21 mouse cellular contexts compared by ENCODE assay signal in the genomic region with DNA sequence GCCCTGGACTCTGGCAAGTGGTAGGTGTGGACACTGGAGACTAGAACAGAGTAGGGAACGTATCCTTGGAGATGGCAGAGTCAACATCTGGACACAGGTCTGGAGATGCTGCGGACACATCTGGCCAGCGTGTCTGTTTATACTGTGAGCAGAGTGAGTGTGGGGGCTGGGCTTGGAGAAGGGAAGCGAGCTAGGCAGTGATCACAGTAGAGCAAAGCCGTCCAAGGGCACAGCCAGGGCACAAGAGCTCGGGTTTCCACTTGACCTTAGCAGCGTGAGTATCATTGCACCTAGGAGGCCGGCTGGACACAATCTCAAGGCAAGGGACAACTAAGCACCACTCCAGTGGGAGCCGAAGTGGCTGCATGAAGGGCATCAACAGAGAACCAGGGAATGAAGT. TPM values are rescaled to one million over a fixed set of nuclear protein-coding genes. Genes with fewer than 3 reads are reported as not detected.
DNase-seq lines count a peak whose midpoint lies in the region; ATAC-seq and TF ChIP-seq lines count a peak whose summit lies in the region.
"Had no signal": no experiment of that assay in that cellular context is flagged by ENCODE, and none has a peak within 500 bp of the region (broad histone marks: within the 10 kb centered on the region; RNA-seq: fewer than 3 reads in every experiment).

No protein-coding gene starts in this region.

- no peak for TF ChIP-seq CTCF in lung, embryonic 14.5 days (IDR thresholded peaks at IDR 0.05; ENCODE audit: low read depth)

- no peak overlapping the region for H3ac ChIP-seq in myocyte (ENCODE audit: control insufficient read depth, insufficient read length)

- H3K36me3 ChIP-seq in intestine, embryonic 15.5 days, result no peaks in the 10 kb centered on the region
- no peaks in the 10 kb centered on the region for H3K36me3 ChIP-seq in intestine, embryonic 16.5 days (ENCODE audit: control insufficient read depth, insufficient read depth, low read length)
- no peaks in the 10 kb centered on the region for H3K36me3 ChIP-seq in midbrain, embryonic 11.5 days (ENCODE audit: control insufficient read depth, insufficient read depth, low read length)
- H3K36me3 ChIP-seq in midbrain, embryonic 14.5 days (ENCODE audit: control insufficient read depth, insufficient read depth, low read length), result 0 out of 2 replicates have a peak, but pooled peaks cover 5% of the 10 kb centered on the region
- 0 out of 2 replicates have a peak, but pooled peaks cover 6% of the 10 kb centered on the region for H3K36me3 ChIP-seq in lung, embryonic 14.5 days (ENCODE audit: insufficient read depth)
- H3K36me3 ChIP-seq in myocyte (ENCODE audit: control insufficient read depth, insufficient read depth), result peaks cover 31% of the 10 kb centered on the region

- no peak for TF ChIP-seq POLR2A in myocyte (IDR thresholded peaks at IDR 0.05; ENCODE audit: insufficient read length, low read depth)

- peak; percentile 21; the same call in 1 of the 2 replicates for ATAC-seq in intestine, embryonic 15.5 days
- no peak for ATAC-seq in intestine, embryonic 16.5 days
- no peak for ATAC-seq in midbrain, embryonic 11.5 days (ENCODE audit: low FRiP score)
- ATAC-seq in midbrain, embryonic 14.5 days (ENCODE audit: low FRiP score, low TSS enrichment), result no peak
- peak; percentile 24; the same call in 1 of the 2 replicates for ATAC-seq in lung, embryonic 14.5 days (ENCODE audit: insufficient read depth)

- H3K27me3 ChIP-seq in intestine, embryonic 15.5 days (replicated peaks), result no peaks in the 10 kb centered on the region
- no peaks in the 10 kb centered on the region for H3K27me3 ChIP-seq in intestine, embryonic 16.5 days (replicated peaks; ENCODE audit: control insufficient read depth, insufficient read depth, low read length)
- no peaks in the 10 kb centered on the region for H3K27me3 ChIP-seq in midbrain, embryonic 11.5 days (ENCODE audit: control insufficient read depth, insufficient read depth, low read length)
- H3K27me3 ChIP-seq in midbrain, embryonic 14.5 days (ENCODE audit: control insufficient read depth, insufficient read depth, low read length), result no peaks in the 10 kb centered on the region
- H3K27me3 ChIP-seq in lung, embryonic 14.5 days (ENCODE audit: insufficient read depth, low read length), result no peaks in the 10 kb centered on the region
- H3K27me3 ChIP-seq in myocyte (ENCODE audit: control insufficient read depth, insufficient read depth, insufficient read length), result no peaks in the 10 kb centered on the region
- H3K27me3 ChIP-seq: hindbrain, embryonic 12.5 days had no signal

- H3K4me1 ChIP-seq in intestine, embryonic 15.5 days (replicated peaks), result peaks cover 7% of the 10 kb centered on the region
- no peaks in the 10 kb centered on the region for H3K4me1 ChIP-seq in intestine, embryonic 16.5 days (ENCODE audit: control insufficient read depth, insufficient read depth, low read length)
- no peaks in the 10 kb centered on the region for H3K4me1 ChIP-seq in midbrain, embryonic 11.5 days (ENCODE audit: control insufficient read depth, insufficient read depth, low read length)
- no peaks in the 10 kb centered on the region for H3K4me1 ChIP-seq in midbrain, embryonic 14.5 days (ENCODE audit: control insufficient read depth, insufficient read depth, low read length)
- peaks cover 4% of the 10 kb centered on the region for H3K4me1 ChIP-seq in lung, embryonic 14.5 days (ENCODE audit: insufficient read depth)
- H3K4me1 ChIP-seq: hindbrain, embryonic 12.5 days; megakaryocyte, embryonic 14.5 days had no signal

- no peak overlapping the region for H3K27ac ChIP-seq in intestine, embryonic 15.5 days
- no peak overlapping the region for H3K27ac ChIP-seq in intestine, embryonic 16.5 days (ENCODE audit: low read length)
- H3K27ac ChIP-seq in midbrain, embryonic 11.5 days (ENCODE audit: low read depth, low read length), result no peak overlapping the region
- no peak overlapping the region for H3K27ac ChIP-seq in midbrain, embryonic 14.5 days (replicated peaks; ENCODE audit: low read depth, low read length)
- no peak overlapping the region for H3K27ac ChIP-seq in lung, embryonic 14.5 days (ENCODE audit: low read depth)
- H3K27ac ChIP-seq: forebrain, embryonic 10.5 days; hindbrain, embryonic 12.5 days had no signal

- no peak overlapping the region for H3K9ac ChIP-seq in intestine, embryonic 15.5 days
- H3K9ac ChIP-seq in intestine, embryonic 16.5 days (ENCODE audit: low read depth, low read length), result no peak overlapping the region
- H3K9ac ChIP-seq in midbrain, embryonic 11.5 days (ENCODE audit: low read length), result no peak overlapping the region
- no peak overlapping the region for H3K9ac ChIP-seq in midbrain, embryonic 14.5 days (replicated peaks; ENCODE audit: low read length)
- H3K9ac ChIP-seq in lung, embryonic 14.5 days, result no peak overlapping the region
- H3K9ac ChIP-seq: hindbrain, embryonic 12.5 days had no signal

- no peaks in the 10 kb centered on the region for H3K79me2 ChIP-seq in myocyte (ENCODE audit: control insufficient read depth, insufficient read depth)

- DNase-seq in midbrain, embryonic 11.5 days (ENCODE audit: low spot score, missing footprints), result peak; percentile 56
- no peak for DNase-seq in midbrain, embryonic 14.5 days
- peak; percentile 14 for DNase-seq in lung, embryonic 14.5 days
- no peak for DNase-seq in layer of hippocampus, adult 18-20 months (ENCODE audit: low spot score in 2 of 2)
- DNase-seq: adrenal gland, adult 2 months; cerebellum, adult 9-10 months; heart, postnatal 14 days; kidney, postnatal 14 days; liver; thymus, postnatal 4 days had no signal

- no peak overlapping the region for H3K4me3 ChIP-seq in intestine, embryonic 15.5 days (replicated peaks)
- H3K4me3 ChIP-seq in intestine, embryonic 16.5 days (ENCODE audit: low read length), result no peak overlapping the region
- no peak overlapping the region for H3K4me3 ChIP-seq in midbrain, embryonic 11.5 days (ENCODE audit: low read depth, low read length)
- H3K4me3 ChIP-seq in midbrain, embryonic 14.5 days (replicated peaks; ENCODE audit: low read depth, low read length), result no peak overlapping the region
- no peak overlapping the region for H3K4me3 ChIP-seq in lung, embryonic 14.5 days (ENCODE audit: low read depth, low read length)
- H3K4me3 ChIP-seq in myocyte, result no peak overlapping the region
- H3K4me3 ChIP-seq: forebrain, embryonic 10.5 days; hindbrain, embryonic 12.5 days; megakaryocyte, embryonic 14.5 days had no signal

- 42% methylated on average over 9 of the region's 9 CpGs for WGBS in intestine, embryonic 15.5 days
- 54% methylated on average over 9 of the region's 9 CpGs for WGBS in intestine, embryonic 16.5 days
- 79% methylated on average over 9 of the region's 9 CpGs for WGBS in midbrain, embryonic 11.5 days
- whole genome bisulfite sequencing in midbrain, embryonic 14.5 days, result 87% methylated on average over 9 of the region's 9 CpGs
- WGBS in lung, embryonic 14.5 days, result 18% methylated on average over 9 of the region's 9 CpGs

- no peaks in the 10 kb centered on the region for H3K9me3 ChIP-seq in intestine, embryonic 15.5 days
- H3K9me3 ChIP-seq in intestine, embryonic 16.5 days (ENCODE audit: control insufficient read depth, low read length), result no peaks in the 10 kb centered on the region
- H3K9me3 ChIP-seq in midbrain, embryonic 11.5 days (ENCODE audit: control insufficient read depth, low read length), result no peaks in the 10 kb centered on the region
- H3K9me3 ChIP-seq in midbrain, embryonic 14.5 days (ENCODE audit: control insufficient read depth, low read length), result no peaks in the 10 kb centered on the region
- H3K9me3 ChIP-seq in lung, embryonic 14.5 days (ENCODE audit: low read depth, low read length), result no peaks in the 10 kb centered on the region
- H3K9me3 ChIP-seq: forebrain, embryonic 10.5 days; hindbrain, embryonic 12.5 days; megakaryocyte, embryonic 14.5 days had no signal

- H3K4me2 ChIP-seq in intestine, embryonic 15.5 days (replicated peaks), result no peak overlapping the region
- no peak overlapping the region for H3K4me2 ChIP-seq in intestine, embryonic 16.5 days (ENCODE audit: low read depth, low read length)
- H3K4me2 ChIP-seq in midbrain, embryonic 11.5 days, result no peak overlapping the region
- H3K4me2 ChIP-seq in midbrain, embryonic 14.5 days (ENCODE audit: low read length), result no peak overlapping the region
- H3K4me2 ChIP-seq in lung, embryonic 14.5 days, result no peak overlapping the region
- H3K4me2 ChIP-seq in myocyte (ENCODE audit: low read depth), result no peak overlapping the region
- H3K4me2 ChIP-seq: heart, embryonic 11.5 days; hindbrain, embryonic 12.5 days had no signal

RNA-seq across cellular contexts. Expression of gene Arid5a, which starts 15.5 kb away (rescaled TPM):
- polyA plus RNA-seq in intestine, embryonic 15.5 days (2015; fragmentation: Nextera tagmentation; extraction: Ambion mirVana), result 3.2 and 5.3 TPM in 2 replicates
- polyA plus RNA-seq in intestine, embryonic 16.5 days (2015; fragmentation: Nextera tagmentation; extraction: Ambion mirVana), result 4.1 and 4.8 TPM in 2 replicates
- 1.8 and 2.0 TPM in 2 replicates for polyA plus RNA-seq in midbrain, embryonic 11.5 days (2014; fragmentation: Nextera tagmentation; extraction: Ambion mirVana)
- 2.0 and 2.5 TPM in 2 replicates for polyA plus RNA-seq in midbrain, embryonic 14.5 days (2014; fragmentation: Nextera tagmentation; extraction: Ambion mirVana)
- polyA plus RNA-seq in lung, embryonic 14.5 days (2014; fragmentation: Nextera tagmentation; extraction: Ambion mirVana), result 5.4 and 6.6 TPM in 2 replicates
- 65.8 TPM for polyA plus RNA-seq in myocyte (2012; fragmentation: generic; extraction: Trizol)
- total RNA-seq in layer of hippocampus, adult 18-20 months (2021), result 10 to 100 TPM; 15.2 to 16.4 TPM

RNA-seq across cellular contexts. Expression of gene Kansl3, which starts 45.9 kb away (rescaled TPM):
- polyA plus RNA-seq in intestine, embryonic 15.5 days (2015; fragmentation: Nextera tagmentation; extraction: Ambion mirVana), result 32.2 and 36.5 TPM in 2 replicates
- 33.3 and 33.8 TPM in 2 replicates for polyA plus RNA-seq in intestine, embryonic 16.5 days (2015; fragmentation: Nextera tagmentation; extraction: Ambion mirVana)
- 28.1 and 33.9 TPM in 2 replicates for polyA plus RNA-seq in midbrain, embryonic 11.5 days (2014; fragmentation: Nextera tagmentation; extraction: Ambion mirVana)
- 30.3 and 39.7 TPM in 2 replicates for polyA plus RNA-seq in midbrain, embryonic 14.5 days (2014; fragmentation: Nextera tagmentation; extraction: Ambion mirVana)
- polyA plus RNA-seq in lung, embryonic 14.5 days (2014; fragmentation: Nextera tagmentation; extraction: Ambion mirVana), result 41.4 and 46.3 TPM in 2 replicates
- 35.7 TPM for polyA plus RNA-seq in myocyte (2012; fragmentation: generic; extraction: Trizol)
- 10 to 100 TPM; 71.2 to 76.0 TPM for total RNA-seq in layer of hippocampus, adult 18-20 months (2021)

RNA-seq across cellular contexts. Expression of gene Neurl3, which starts 48.6 kb away (rescaled TPM):
- polyA plus RNA-seq in intestine, embryonic 15.5 days (2015; fragmentation: Nextera tagmentation; extraction: Ambion mirVana), result 24.2 and 25.6 TPM in 2 replicates
- polyA plus RNA-seq in intestine, embryonic 16.5 days (2015; fragmentation: Nextera tagmentation; extraction: Ambion mirVana), result 29.6 and 31.0 TPM in 2 replicates
- polyA plus RNA-seq in midbrain, embryonic 11.5 days (2014; fragmentation: Nextera tagmentation; extraction: Ambion mirVana), result 0.33 and 0.57 TPM in 2 replicates
- 0.90 and 1.2 TPM in 2 replicates for polyA plus RNA-seq in midbrain, embryonic 14.5 days (2014; fragmentation: Nextera tagmentation; extraction: Ambion mirVana)
- polyA plus RNA-seq in lung, embryonic 14.5 days (2014; fragmentation: Nextera tagmentation; extraction: Ambion mirVana), result 2.6 and 4.5 TPM in 2 replicates
- polyA plus RNA-seq in myocyte (2012; fragmentation: generic; extraction: Trizol), result 0.11 TPM
- under 1 TPM; 0.53 to 0.77 TPM for total RNA-seq in layer of hippocampus, adult 18-20 months (2021)

RNA-seq across cellular contexts. Expression of gene Fer1l5, which starts 49.0 kb away (rescaled TPM):
- polyA plus RNA-seq in intestine, embryonic 15.5 days (2015; fragmentation: Nextera tagmentation; extraction: Ambion mirVana), result 0.43 and 0.80 TPM in 2 replicates
- polyA plus RNA-seq in intestine, embryonic 16.5 days (2015; fragmentation: Nextera tagmentation; extraction: Ambion mirVana), result 0.50 and 0.66 TPM in 2 replicates
- 1.4 and 2.0 TPM in 2 replicates for polyA plus RNA-seq in midbrain, embryonic 11.5 days (2014; fragmentation: Nextera tagmentation; extraction: Ambion mirVana)
- polyA plus RNA-seq in midbrain, embryonic 14.5 days (2014; fragmentation: Nextera tagmentation; extraction: Ambion mirVana), result 2.0 and 2.1 TPM in 2 replicates
- polyA plus RNA-seq in lung, embryonic 14.5 days (2014; fragmentation: Nextera tagmentation; extraction: Ambion mirVana), result 0.53 and 0.58 TPM in 2 replicates
- polyA plus RNA-seq in myocyte (2012; fragmentation: generic; extraction: Trizol), result 0.59 TPM
- not detected for total RNA-seq in layer of hippocampus, adult 18-20 months (2021)
- total RNA-seq: common myeloid progenitor, adult 5-6 weeks; heart, postnatal 14 days; left cerebral cortex, adult 18-20 months; left cerebral cortex, postnatal 36 days had no signal
- polyA plus RNA-seq: small intestine, adult 2 months had no signal

Comparison
In these comparisons a context has a peak if more than half of its experiments do, and no peak if none do; other contexts are left out.
1. ATAC-seq: peak in intestine, embryonic 15.5 days (single experiment) and lung, embryonic 14.5 days (single experiment); none in intestine, embryonic 16.5 days (single experiment), midbrain, embryonic 11.5 days (single experiment) and midbrain, embryonic 14.5 days (single experiment).
2. DNase-seq: peak in midbrain, embryonic 11.5 days (single experiment) and lung, embryonic 14.5 days (single experiment); none in midbrain, embryonic 14.5 days (single experiment) and layer of hippocampus, adult 18-20 months (0 of 2).